In the genomic region with DNA sequence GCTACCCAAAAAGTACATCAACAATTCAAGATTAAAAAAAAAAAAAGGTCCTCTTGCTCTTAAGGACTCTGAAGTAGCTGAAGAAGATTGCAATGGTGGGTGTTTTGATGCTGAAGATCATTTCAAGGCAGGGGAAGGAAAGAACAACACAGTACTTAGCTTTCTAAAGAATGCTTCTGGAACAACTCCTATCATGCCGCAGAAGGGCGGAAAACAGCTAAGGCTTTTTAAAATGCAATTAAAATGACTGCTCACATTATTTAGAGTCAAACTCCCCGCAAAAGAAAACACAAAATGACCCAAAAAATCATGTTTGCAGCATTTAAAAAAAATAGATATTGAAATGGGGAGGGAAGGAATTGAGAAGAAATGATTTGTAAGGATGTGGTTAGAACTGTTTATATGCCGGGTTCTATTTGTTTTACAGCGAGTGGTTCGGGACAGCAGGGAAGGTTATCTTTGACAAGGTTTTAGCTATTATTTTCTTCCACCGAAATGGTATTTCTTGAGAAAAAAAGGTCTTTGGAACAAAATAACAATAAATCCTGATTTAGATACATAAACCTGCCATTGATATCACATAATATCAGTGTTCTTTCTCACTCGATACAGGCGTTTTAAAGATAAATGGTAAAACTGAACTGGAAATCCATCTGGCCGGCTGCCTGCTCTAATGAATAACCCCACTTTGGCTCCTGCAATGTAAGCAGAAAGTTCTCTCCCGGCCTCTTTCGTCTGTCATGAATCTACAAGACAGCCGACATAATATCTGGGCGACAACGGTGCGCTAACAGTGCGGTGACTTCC, we compare ENCODE assay signal across 11 mouse cellular contexts.
DNase-seq lines count a peak whose midpoint lies in the region; ATAC-seq lines count a peak whose summit lies in the region.
"Had no signal": no experiment of that assay in that cellular context is flagged by ENCODE, and none has a peak within 500 bp of the region (broad histone marks: within the 10 kb centered on the region; RNA-seq: fewer than 3 reads in every experiment).

No protein-coding gene starts in this region.

- WGBS in kidney, embryonic 14.5 days = 33% methylated on average over 17 of the region's 17 CpGs
- WGBS in limb, embryonic 15.5 days = 46% methylated on average over 17 of the region's 17 CpGs
- WGBS in forebrain, embryonic 13.5 days = 90% methylated on average over 17 of the region's 17 CpGs

- H3K36me3 ChIP-seq in kidney, embryonic 14.5 days (ENCODE audit: control insufficient read depth, insufficient read depth, low read length) = no peaks in the 10 kb centered on the region
- H3K36me3 ChIP-seq in limb, embryonic 15.5 days = no peaks in the 10 kb centered on the region
- no peaks in the 10 kb centered on the region for H3K36me3 ChIP-seq in forebrain, embryonic 13.5 days (ENCODE audit: poor library complexity, severe bottlenecking)

- ATAC-seq in kidney, embryonic 14.5 days (ENCODE audit: low FRiP score, low TSS enrichment) = peak; percentile 82
- ATAC-seq in limb, embryonic 15.5 days (ENCODE audit: insufficient number of reproducible peaks, low FRiP score, low TSS enrichment, low read depth) = no peak
- no peak for ATAC-seq in forebrain, embryonic 13.5 days

- peak; percentile 47 for DNase-seq in ovary, adult 18-20 months (ENCODE audit: low spot score)
- DNase-seq in ovary, postnatal 14 days (ENCODE audit: low spot score) = no peak
- no peak for DNase-seq in right cerebral cortex, postnatal 36 days (ENCODE audit: low spot score in 2 of 2)
- no peak for DNase-seq in layer of hippocampus, adult 11-12 months (ENCODE audit: low spot score)
- DNase-seq: gastrocnemius, postnatal 25 days; heart, postnatal 14 days had no signal

- H3K9ac ChIP-seq in kidney, embryonic 14.5 days (ENCODE audit: low read depth, low read length) = no peak overlapping the region
- H3K9ac ChIP-seq in limb, embryonic 15.5 days = no peak overlapping the region
- H3K9ac ChIP-seq in forebrain, embryonic 13.5 days = no peak overlapping the region
- H3K9ac ChIP-seq: liver, embryonic 14.5 days had no signal

- no peaks in the 10 kb centered on the region for H3K9me3 ChIP-seq in kidney, embryonic 14.5 days (ENCODE audit: control insufficient read depth, low read length)
- H3K9me3 ChIP-seq in limb, embryonic 15.5 days = no peaks in the 10 kb centered on the region
- H3K9me3 ChIP-seq in forebrain, embryonic 13.5 days (replicated peaks) = no peaks in the 10 kb centered on the region

- H3K4me3 ChIP-seq in kidney, embryonic 14.5 days (ENCODE audit: low read length) = no peak overlapping the region
- H3K4me3 ChIP-seq in limb, embryonic 15.5 days = peak overlapping the region; percentile 10; the same call in 1 of the 2 replicates
- no peak overlapping the region for H3K4me3 ChIP-seq in forebrain, embryonic 13.5 days
- H3K4me3 ChIP-seq: erythroblast, embryonic 14.5 days had no signal

- H3K4me1 ChIP-seq in kidney, embryonic 14.5 days (ENCODE audit: control insufficient read depth, insufficient read depth, low read length) = peaks cover 5% of the 10 kb centered on the region; the same call in 1 of the 2 replicates
- 0 out of 2 replicates have a peak, but pooled peaks cover 3% of the 10 kb centered on the region for H3K4me1 ChIP-seq in limb, embryonic 15.5 days
- no peaks in the 10 kb centered on the region for H3K4me1 ChIP-seq in forebrain, embryonic 13.5 days

- H3K27me3 ChIP-seq in kidney, embryonic 14.5 days (ENCODE audit: control insufficient read depth, insufficient read depth, low read length) = no peaks in the 10 kb centered on the region
- no peaks in the 10 kb centered on the region for H3K27me3 ChIP-seq in limb, embryonic 15.5 days
- no peaks in the 10 kb centered on the region for H3K27me3 ChIP-seq in forebrain, embryonic 13.5 days

- peak overlapping the region; percentile 79; the same call in 1 of the 2 replicates for H3K27ac ChIP-seq in kidney, embryonic 14.5 days (ENCODE audit: low read depth, low read length)
- H3K27ac ChIP-seq in limb, embryonic 15.5 days = no peak overlapping the region
- H3K27ac ChIP-seq in forebrain, embryonic 13.5 days = no peak overlapping the region
- H3K27ac ChIP-seq: liver, embryonic 14.5 days had no signal

- H3K4me2 ChIP-seq in kidney, embryonic 14.5 days (replicated peaks; ENCODE audit: low read depth, low read length) = peak overlapping the region; percentile 22; the same call in 1 of the 2 replicates
- H3K4me2 ChIP-seq in limb, embryonic 15.5 days = peak overlapping the region; percentile 19; the same call in 1 of the 2 replicates
- no peak overlapping the region for H3K4me2 ChIP-seq in forebrain, embryonic 13.5 days
